Mouse (Mus musculus): ENCODE measurements around the gene Parvb. TPM values are rescaled to one million over a fixed set of nuclear protein-coding genes. Genes with fewer than 3 reads are reported as not detected.

Parvb gene
- polyA plus RNA-seq, 1 experiment from 2014 or later, result 9.0 TPM

DNA sequence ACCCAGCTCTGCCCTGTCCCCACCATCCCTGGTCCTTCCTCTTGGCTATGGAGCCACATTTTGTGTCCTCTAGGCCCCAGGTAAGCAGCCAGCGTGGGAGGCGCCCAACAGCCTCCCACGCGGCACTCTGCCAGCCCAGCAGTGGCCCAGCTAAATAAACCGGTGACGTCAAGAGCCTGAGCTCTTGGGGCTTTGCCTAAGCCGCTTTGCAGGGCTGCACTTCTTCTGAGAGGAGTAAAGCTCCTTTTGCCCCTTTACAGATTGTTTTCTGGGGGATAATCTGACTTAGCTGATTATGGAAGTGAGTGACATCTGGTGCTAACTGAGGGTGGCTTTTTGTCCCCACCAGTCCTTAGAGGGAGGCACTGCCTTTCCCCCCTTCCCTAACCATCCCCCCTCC is 69.2 kb downstream of the Parvb start:
- peak overlapping the region; percentile 49; the same call in 1 of the 2 replicates for H3K27ac ChIP-seq (replicated peaks)
- peaks cover 84% of the 10 kb centered on the region for H3K4me1 ChIP-seq (replicated peaks)
- WGBS, result 13% methylated on average over 7 of the region's 7 CpGs
- H3K9me3 ChIP-seq, result no peaks in the 10 kb centered on the region
- ATAC-seq (ENCODE audit: low read depth), result no peak
- no peak overlapping the region for H3K4me2 ChIP-seq
- H3K36me3 ChIP-seq, result no peaks in the 10 kb centered on the region
- H3K27me3 ChIP-seq, result peaks cover 4% of the 10 kb centered on the region; the same call in 1 of the 2 replicates
- H3K9ac ChIP-seq, result 0 out of 2 replicates have a peak overlapping the region, but pooled peaks have one; percentile 34
- no peak overlapping the region for H3K4me3 ChIP-seq

DNA sequence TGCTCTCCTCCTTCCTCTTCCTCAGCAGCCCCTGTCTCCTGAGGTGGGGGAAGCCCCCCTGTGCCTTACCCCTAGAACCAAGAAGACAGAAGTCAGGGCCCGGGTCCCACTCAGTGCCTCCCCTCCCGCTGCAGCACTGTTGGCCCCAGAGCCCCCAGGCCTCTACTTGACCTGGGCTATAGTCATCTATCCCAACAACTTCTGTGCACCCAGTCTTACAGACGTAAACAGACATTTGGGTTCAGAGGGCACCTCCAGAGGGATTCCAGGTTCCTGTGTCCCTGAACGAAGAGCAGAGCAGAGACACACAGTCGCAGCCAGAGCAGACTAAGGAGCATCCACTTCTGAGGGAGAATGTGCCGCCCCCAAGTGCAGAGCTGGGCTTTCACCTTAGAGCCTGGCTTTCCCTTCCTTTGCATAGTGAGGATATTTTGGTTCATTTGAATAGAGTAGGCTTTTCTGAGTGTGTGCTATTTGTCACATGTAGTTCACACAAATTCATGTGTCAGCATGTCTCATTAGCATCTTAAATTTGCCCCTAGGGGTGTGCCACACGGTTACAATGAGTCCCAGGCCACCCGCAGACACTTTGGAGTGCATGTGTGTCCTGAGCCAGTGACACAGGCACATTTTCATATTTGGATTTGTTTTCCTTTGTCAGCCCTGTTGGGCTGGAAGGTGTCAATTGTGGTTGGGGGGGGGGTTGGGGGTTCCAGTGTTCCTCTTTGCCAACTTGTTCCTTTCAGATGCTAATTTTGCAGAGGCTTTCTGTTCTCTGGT is 70.0 kb downstream of the Parvb start:
- H3K4me3 ChIP-seq, result no peak overlapping the region
- no peak overlapping the region for H3K4me2 ChIP-seq
- H3K9ac ChIP-seq, result peak overlapping the region; percentile 34; the same call in 1 of the 2 replicates
- ATAC-seq (ENCODE audit: low read depth), result no peak
- H3K27ac ChIP-seq (replicated peaks), result peak overlapping the region; percentile 49
- 26% methylated on average over 8 of the region's 8 CpGs for WGBS
- no peaks in the 10 kb centered on the region for H3K27me3 ChIP-seq
- no peaks in the 10 kb centered on the region for H3K36me3 ChIP-seq
- H3K4me1 ChIP-seq (replicated peaks), result peaks cover 84% of the 10 kb centered on the region
- no peaks in the 10 kb centered on the region for H3K9me3 ChIP-seq

DNA sequence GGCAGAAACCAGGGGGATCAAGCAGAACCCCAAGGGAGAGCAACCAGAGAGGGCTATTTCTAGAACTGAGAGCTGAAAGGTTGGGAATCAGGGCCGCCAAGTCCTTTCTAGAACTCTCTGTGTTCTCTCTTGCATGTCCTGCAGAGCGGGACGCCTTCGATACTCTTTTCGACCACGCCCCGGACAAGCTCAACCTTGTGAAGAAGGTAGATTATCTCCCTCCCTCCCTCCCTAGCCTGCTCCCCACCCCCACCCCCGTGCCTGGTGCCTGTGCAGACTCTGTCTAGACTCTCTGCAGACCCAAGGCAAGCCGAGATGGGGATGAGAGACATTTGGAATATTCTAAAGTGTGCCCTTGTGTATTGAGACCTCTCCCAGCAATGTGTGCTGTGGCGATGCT is 71.4 kb downstream of the Parvb start:
- Histone ChIP-seq H3K9me3 (no peaks in the 10 kb centered on the region), H3K36me3 (no peaks in the 10 kb centered on the region), H3K9ac (no peak overlapping the region), H3K27me3 (no peaks in the 10 kb centered on the region), H3K27ac (replicated peaks) (no peak overlapping the region), H3K4me1 (replicated peaks) (peaks cover 78% of the 10 kb centered on the region), H3K4me2 (no peak overlapping the region), H3K4me3 (no peak overlapping the region)
- ATAC-seq (ENCODE audit: low read depth), result no peak
- 72% methylated on average over 10 of the region's 10 CpGs for WGBS

DNA sequence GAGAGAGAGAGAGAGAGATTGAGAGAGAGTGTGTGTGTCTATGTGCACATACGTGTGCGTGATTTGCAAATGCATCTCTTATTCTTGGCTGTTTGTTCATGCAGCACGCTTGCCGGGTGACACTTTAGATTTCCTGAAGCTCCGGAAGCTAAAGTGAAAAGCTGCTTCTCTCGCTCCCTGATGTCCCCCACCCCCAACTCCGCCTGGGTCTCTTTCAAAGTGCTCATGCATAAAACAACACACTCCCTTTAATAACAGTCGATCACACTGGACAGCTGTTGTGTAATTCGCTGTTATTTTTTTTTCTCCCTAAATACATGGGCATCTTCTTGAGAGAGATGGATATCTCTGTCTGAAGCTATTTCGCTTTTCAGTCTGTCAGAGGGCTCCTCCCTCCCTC is 73.5 kb downstream of the Parvb start:
- H3K36me3 ChIP-seq, result no peaks in the 10 kb centered on the region
- no peak overlapping the region for H3K4me2 ChIP-seq
- H3K9me3 ChIP-seq, result no peaks in the 10 kb centered on the region
- 29% methylated on average over 10 of the region's 10 CpGs for WGBS
- peaks cover 57% of the 10 kb centered on the region for H3K4me1 ChIP-seq (replicated peaks)
- peak overlapping the region; percentile 59 for H3K27ac ChIP-seq (replicated peaks)
- peak; percentile 10; the same call in 1 of the 2 replicates for ATAC-seq (ENCODE audit: low read depth)
- no peaks in the 10 kb centered on the region for H3K27me3 ChIP-seq
- H3K9ac ChIP-seq, result no peak overlapping the region; the same call in 1 of the 2 replicates
- H3K4me3 ChIP-seq, result no peak overlapping the region

DNA sequence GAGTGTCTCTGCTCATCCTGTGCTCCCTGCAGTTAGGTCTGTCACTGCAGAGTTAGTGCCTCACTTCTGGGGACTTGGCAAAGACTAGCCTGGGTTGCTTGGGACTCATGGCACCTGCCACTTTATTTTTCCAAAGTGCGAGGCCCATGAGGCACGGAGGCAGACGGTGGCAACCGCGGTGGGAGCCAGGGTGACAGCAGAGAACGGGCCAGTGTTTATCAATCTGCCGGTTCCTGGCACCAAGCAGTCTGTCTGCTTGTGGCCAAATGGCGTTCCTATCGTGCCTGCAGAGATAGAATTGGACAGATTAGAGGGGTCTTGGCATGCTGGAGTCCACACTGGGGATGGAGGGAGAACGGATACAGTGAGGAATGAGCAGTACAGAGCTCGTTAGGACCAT is 78.4 kb downstream of the Parvb start:
- Histone ChIP-seq H3K9me3 (no peaks in the 10 kb centered on the region), H3K36me3 (no peaks in the 10 kb centered on the region), H3K27me3 (no peaks in the 10 kb centered on the region), H3K4me1 (replicated peaks) (peaks cover 37% of the 10 kb centered on the region), H3K4me2 (no peak overlapping the region), H3K27ac (replicated peaks) (no peak overlapping the region), H3K9ac (no peak overlapping the region), H3K4me3 (no peak overlapping the region)
- ATAC-seq (ENCODE audit: low read depth), result no peak
- 62% methylated on average over 11 of the region's 11 CpGs for WGBS

DNA sequence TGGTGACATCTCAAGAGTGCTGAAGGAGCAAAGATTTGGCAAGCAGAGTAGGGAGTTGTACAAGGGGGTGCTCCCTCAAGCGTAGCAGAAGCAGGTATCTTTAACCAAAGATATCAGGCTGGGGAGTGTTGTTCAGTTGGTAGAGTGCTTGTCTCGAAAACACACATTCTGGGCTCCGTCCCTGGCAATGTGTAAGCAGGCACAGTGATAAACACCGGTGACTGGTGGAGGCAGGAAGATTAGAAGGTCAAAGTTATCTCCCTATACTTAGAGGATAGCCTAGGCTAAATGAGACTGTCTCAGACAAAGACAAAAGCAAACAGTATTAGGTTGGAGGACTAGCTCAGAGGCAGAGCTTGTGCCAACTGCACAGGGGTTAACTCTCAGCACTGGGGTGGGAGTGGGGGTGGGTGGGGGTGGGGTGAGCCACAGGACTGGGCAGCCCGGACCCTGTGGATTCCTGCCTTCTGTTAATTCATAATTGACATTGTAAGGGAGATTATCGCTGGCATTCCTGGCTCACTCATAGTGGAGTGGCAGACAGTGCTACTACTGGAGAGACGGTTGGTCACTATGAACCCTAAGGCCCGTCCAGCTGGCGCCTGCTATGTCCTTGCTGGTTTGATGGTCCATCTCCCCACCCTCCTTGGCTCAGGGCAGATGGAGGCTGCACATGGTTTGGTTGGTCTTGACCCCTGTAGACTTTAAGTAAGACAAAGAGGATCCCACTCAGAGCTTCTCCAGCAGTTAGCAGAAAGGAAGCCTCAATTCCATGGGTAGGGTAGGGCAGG is 79.6 kb downstream of the Parvb start:
- no peak overlapping the region for H3K4me3 ChIP-seq
- H3K9ac ChIP-seq, result no peak overlapping the region
- 86% methylated on average over 9 of the region's 9 CpGs for WGBS
- H3K4me1 ChIP-seq (replicated peaks), result peaks cover 36% of the 10 kb centered on the region
- no peak overlapping the region for H3K4me2 ChIP-seq
- H3K27ac ChIP-seq (replicated peaks), result no peak overlapping the region
- H3K36me3 ChIP-seq, result no peaks in the 10 kb centered on the region
- no peaks in the 10 kb centered on the region for H3K9me3 ChIP-seq
- ATAC-seq (ENCODE audit: low read depth), result no peak
- no peaks in the 10 kb centered on the region for H3K27me3 ChIP-seq

DNA sequence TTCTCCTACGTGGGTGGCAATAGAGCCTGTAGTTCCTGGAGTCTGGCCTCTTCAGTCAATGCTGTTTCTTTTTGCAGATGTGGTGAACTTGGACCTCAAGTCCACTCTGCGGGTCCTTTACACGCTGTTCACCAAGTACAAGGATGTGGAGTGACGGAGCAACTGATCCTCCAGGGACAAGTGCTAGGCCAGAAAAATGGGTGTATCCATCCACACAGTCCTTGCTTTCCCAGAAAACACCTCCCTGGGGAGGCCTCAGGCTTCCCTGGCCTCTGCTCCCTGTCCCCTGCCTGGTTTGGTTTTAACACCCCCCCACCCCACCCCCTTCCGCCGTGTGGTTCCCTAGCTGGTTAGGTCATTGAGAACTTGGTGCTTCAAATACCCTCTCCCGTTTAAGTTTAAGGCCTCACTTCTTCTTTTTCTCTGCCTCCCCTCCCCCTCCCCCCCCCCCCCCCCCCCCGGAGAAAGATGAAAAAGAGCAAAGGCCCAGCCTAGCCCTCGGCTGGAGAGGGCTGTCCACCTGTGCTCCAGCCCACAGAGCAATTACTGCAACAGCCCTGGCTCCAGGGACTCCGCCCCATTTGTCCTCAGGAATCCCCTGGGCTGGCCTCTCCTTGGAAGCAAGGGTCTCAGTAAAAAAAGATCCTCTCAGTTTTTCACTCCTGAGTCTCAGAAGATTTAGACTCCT is 81.2 kb downstream of the Parvb start:
- WGBS, result 53% methylated on average over 9 of the region's 10 CpGs
- no peak for ATAC-seq (ENCODE audit: low read depth)
- no peaks in the 10 kb centered on the region for H3K36me3 ChIP-seq
- H3K4me1 ChIP-seq (replicated peaks), result peaks cover 36% of the 10 kb centered on the region
- H3K9me3 ChIP-seq, result no peaks in the 10 kb centered on the region
- H3K9ac ChIP-seq, result 0 out of 2 replicates have a peak overlapping the region, but pooled peaks have one; percentile 34
- H3K4me3 ChIP-seq, result no peak overlapping the region
- no peaks in the 10 kb centered on the region for H3K27me3 ChIP-seq
- H3K4me2 ChIP-seq, result no peak overlapping the region
- H3K27ac ChIP-seq (replicated peaks), result no peak overlapping the region

DNA sequence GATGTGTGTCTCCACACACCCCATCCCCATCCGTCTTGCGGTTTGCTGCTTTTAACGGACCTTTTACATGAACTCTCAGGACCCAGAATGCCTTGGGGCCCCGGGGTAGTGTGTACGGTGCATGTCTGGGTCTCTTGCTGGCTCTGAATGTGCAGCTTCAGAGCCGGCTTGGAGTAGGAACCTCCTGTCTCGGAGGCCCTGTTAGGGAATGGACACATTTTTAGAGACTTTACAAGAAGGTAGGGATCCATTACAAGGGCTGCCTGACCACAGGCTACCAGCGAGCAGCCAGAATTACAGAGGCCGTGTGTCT is 81.7 kb downstream of the Parvb start:
- Histone ChIP-seq H3K9ac (peak overlapping the region; percentile 34; the same call in 1 of the 2 replicates), H3K4me2 (no peak overlapping the region), H3K36me3 (no peaks in the 10 kb centered on the region), H3K27ac (replicated peaks) (peak overlapping the region; percentile 73; the same call in 1 of the 2 replicates), H3K4me3 (no peak overlapping the region), H3K27me3 (no peaks in the 10 kb centered on the region), H3K4me1 (replicated peaks) (peaks cover 36% of the 10 kb centered on the region), H3K9me3 (no peaks in the 10 kb centered on the region)
- ATAC-seq (ENCODE audit: low read depth), result no peak
- WGBS, result 22% methylated on average over 9 of the region's 9 CpGs

DNA sequence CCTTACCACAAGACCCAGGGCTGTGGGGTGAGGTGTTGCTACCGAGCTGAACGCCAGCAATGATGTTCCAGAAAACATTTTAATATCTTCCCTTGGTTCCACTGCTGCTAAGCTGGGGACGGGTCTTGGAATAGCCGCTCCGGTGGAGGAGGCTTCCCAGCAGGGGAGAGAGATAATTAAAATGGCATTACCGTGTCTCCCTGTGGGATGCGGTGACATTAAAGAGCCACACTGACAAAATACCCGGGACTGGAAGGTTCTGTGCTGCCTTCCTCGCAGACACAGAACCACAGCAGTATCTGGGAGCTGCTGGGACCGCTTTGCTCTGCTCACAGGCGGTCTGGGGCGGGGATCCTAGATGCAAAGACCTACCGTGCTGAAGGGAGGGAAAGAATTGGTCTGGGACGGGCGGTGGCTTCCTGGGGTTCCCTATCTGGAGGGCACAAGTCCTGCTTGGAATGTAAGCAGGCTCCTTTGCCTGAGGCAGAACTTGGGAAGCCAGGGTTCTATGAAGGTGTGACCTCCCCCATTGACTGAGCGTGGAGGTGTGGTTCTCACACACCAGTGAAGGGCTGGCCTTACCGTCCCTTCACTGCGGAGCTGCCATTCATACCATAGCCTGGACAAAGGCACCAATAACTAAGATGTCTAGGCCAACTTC is 82.7 kb downstream of the Parvb start:
- Histone ChIP-seq H3K4me2 (peak overlapping the region; percentile 9; the same call in 1 of the 2 replicates), H3K9ac (no peak overlapping the region), H3K9me3 (no peaks in the 10 kb centered on the region), H3K27me3 (no peaks in the 10 kb centered on the region), H3K27ac (replicated peaks) (peak overlapping the region; percentile 73), H3K4me3 (no peak overlapping the region), H3K4me1 (replicated peaks) (peaks cover 36% of the 10 kb centered on the region), H3K36me3 (no peaks in the 10 kb centered on the region)
- 16% methylated on average over 18 of the region's 18 CpGs for WGBS
- no peak for ATAC-seq (ENCODE audit: low read depth)

DNA sequence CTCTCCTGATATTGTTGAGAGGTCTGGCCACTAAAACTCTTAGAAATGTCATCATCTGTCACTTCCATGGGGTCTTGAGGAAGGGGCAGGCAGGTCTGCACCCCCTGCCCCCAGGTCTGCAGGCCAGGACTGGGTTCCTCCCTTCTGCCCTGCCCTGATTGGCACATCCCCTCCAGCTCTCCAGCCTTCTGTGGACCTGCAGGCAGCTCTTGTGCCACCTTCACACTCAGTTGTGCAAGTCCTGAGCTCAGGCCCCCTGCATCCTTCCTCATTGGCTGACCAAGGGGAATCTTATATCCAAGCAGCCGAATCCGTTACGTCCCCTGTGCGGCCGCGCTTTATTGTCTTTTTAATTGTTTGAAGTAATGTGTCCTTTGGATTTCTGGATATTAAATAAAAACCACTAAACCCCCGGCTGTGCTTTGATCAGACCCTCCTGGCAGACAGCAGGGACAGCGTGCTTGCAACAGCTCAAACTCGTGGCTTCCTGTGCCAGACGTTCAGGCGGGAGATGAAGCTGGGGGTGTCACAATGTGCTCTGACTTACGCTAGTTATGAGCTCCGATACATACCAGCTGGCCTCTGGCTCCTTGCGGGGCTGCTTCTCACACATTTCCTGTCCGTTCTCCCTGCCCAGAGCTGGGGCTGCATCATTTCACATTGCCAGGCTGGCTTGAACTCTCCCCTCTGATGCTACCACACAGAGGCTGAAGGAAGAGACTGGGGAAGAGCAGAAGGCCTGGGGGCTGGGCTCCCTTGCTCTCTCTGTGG is 83.6 kb downstream of the Parvb start:
- Histone ChIP-seq H3K27ac (replicated peaks) (peak overlapping the region; percentile 38; the same call in 1 of the 2 replicates), H3K9me3 (no peaks in the 10 kb centered on the region), H3K36me3 (no peaks in the 10 kb centered on the region), H3K27me3 (no peaks in the 10 kb centered on the region), H3K9ac (no peak overlapping the region), H3K4me2 (no peak overlapping the region), H3K4me3 (no peak overlapping the region), H3K4me1 (replicated peaks) (peaks cover 36% of the 10 kb centered on the region)
- no peak for ATAC-seq (ENCODE audit: low read depth)
- WGBS, result 52% methylated on average over 15 of the region's 15 CpGs

DNA sequence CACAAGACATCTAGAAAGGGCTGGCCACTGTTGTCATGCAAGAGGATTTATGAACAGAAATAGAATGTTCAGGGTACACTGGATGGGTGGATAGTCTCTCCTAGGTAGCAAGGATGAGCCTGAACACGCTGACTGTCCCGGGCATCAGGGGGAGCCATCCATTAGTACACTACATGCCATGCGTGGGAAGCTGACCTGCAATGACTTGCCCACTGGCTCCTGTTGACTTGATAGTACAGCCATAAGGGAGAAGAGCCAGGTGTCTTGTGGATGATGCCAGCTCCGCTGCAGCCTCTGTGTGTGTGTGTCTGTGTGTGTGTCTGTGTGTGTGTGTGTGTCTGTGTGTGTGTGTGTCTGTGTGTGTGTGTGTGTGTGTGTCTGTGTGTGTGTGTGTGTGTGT is 87.5 kb downstream of the Parvb start:
- no peaks in the 10 kb centered on the region for H3K27me3 ChIP-seq
- peaks cover 15% of the 10 kb centered on the region for H3K4me1 ChIP-seq (replicated peaks)
- no peaks in the 10 kb centered on the region for H3K9me3 ChIP-seq
- ATAC-seq (ENCODE audit: low read depth), result no peak
- WGBS, result 94% methylated on average over 4 of the region's 4 CpGs
- no peak overlapping the region for H3K4me2 ChIP-seq
- H3K36me3 ChIP-seq, result no peaks in the 10 kb centered on the region
- H3K27ac ChIP-seq (replicated peaks), result no peak overlapping the region
- no peak overlapping the region for H3K9ac ChIP-seq
- H3K4me3 ChIP-seq, result no peak overlapping the region
